Mouse (Mus musculus): ENCODE measurements at regions not wholly inside any gene's neighbourhood (a gene's known extent, or its start where the extent isn't known, plus 50 kb on each side); places are given as distances from the start of the nearest gene placed in this dataset.
A peak's percentile ranks its signal among the peaks of the same experiment; 100 is the strongest.

DNA sequence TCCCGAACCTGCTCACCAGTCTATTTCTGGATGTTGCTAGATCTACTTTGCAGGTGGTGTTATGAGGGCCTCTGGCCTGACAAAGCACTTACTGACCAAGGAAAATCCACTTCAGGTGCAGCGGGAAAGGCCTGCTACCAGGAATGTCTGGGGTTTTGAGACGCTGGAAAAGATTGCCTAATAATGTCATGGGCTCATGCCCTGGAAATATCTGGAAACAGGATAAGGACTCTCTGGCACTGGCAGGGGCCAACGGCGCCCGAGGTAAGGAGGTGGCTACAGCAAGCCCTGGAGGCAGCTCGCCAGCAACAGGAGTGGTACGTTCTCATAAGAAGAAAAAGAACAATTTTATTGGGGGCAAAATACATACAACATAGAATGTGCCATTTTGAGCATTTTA lies 94.7 kb downstream of the Zfp36l1 start:
- H3K9ac ChIP-seq (replicated peaks; ENCODE audit: low read depth): no peak overlapping the region
- no peaks in the 10 kb centered on the region for H3K36me3 ChIP-seq (ENCODE audit: insufficient read depth, low read length)
- H3K27ac ChIP-seq (ENCODE audit: low read length): peak overlapping the region; percentile 2; the same call in 1 of the 2 replicates
- WGBS: 64% methylated on average over 8 of the region's 8 CpGs
- peak; percentile 84 for DNase-seq (ENCODE audit: low spot score)
- no peak overlapping the region for H3K4me3 ChIP-seq (ENCODE audit: low read depth, low read length)
- H3K4me1 ChIP-seq (ENCODE audit: insufficient read depth, low read depth, low read length): peaks cover 15% of the 10 kb centered on the region; the same call in 1 of the 2 replicates
- ATAC-seq: peak; percentile 80
- no peaks in the 10 kb centered on the region for H3K9me3 ChIP-seq (ENCODE audit: low read length)
- no peaks in the 10 kb centered on the region for H3K27me3 ChIP-seq (replicated peaks; ENCODE audit: insufficient read depth, low read length)
- TF ChIP-seq EP300 (IDR thresholded peaks at IDR 0.05): peak; percentile 82
- TF ChIP-seq CTCF (IDR thresholded peaks at IDR 0.05): no peak
- no peak overlapping the region for H3K4me2 ChIP-seq (replicated peaks; ENCODE audit: low read depth, low read length)

GRCm38 (mm10) chr12:80017376-80017929 lies 95.4 kb downstream of the Zfp36l1 start:
- 53% methylated on average over 8 of the region's 8 CpGs for WGBS
- ATAC-seq: peak; percentile 59
- TF ChIP-seq CTCF (IDR thresholded peaks at IDR 0.05): no peak
- peak; percentile 35; the same call in 1 of the 2 replicates for TF ChIP-seq EP300 (IDR thresholded peaks at IDR 0.05)

GRCm38 (mm10) chr12:80015938-80016337 lies 96.9 kb downstream of the Zfp36l1 start:
- no peak overlapping the region for H3K27ac ChIP-seq (ENCODE audit: low read length)
- 96% methylated on average over 1 of the region's 1 CpGs for WGBS
- no peak for ATAC-seq
- H3K4me3 ChIP-seq (ENCODE audit: low read depth, low read length): no peak overlapping the region
- H3K9me3 ChIP-seq (ENCODE audit: low read length): no peaks in the 10 kb centered on the region
- no peak overlapping the region for H3K4me2 ChIP-seq (replicated peaks; ENCODE audit: low read depth, low read length)
- H3K27me3 ChIP-seq (replicated peaks; ENCODE audit: insufficient read depth, low read length): no peaks in the 10 kb centered on the region
- no peak for DNase-seq (ENCODE audit: low spot score)
- H3K9ac ChIP-seq (replicated peaks; ENCODE audit: low read depth): no peak overlapping the region
- TF ChIP-seq EP300 (IDR thresholded peaks at IDR 0.05): no peak
- H3K36me3 ChIP-seq (ENCODE audit: insufficient read depth, low read length): no peaks in the 10 kb centered on the region
- peaks cover 17% of the 10 kb centered on the region for H3K4me1 ChIP-seq (ENCODE audit: insufficient read depth, low read depth, low read length)

More at GRCm38 (mm10) chr12:80017376-80017929, 95.4 kb downstream of the Zfp36l1 start:
- peak; percentile 77 for DNase-seq (ENCODE audit: low spot score)
- Histone ChIP-seq H3K9me3 (ENCODE audit: low read length) (no peaks in the 10 kb centered on the region), H3K27ac (ENCODE audit: low read length) (peak overlapping the region; percentile 2; the same call in 1 of the 2 replicates), H3K4me3 (ENCODE audit: low read depth, low read length) (no peak overlapping the region), H3K9ac (replicated peaks; ENCODE audit: low read depth) (no peak overlapping the region), H3K36me3 (ENCODE audit: insufficient read depth, low read length) (no peaks in the 10 kb centered on the region), H3K27me3 (replicated peaks; ENCODE audit: insufficient read depth, low read length) (no peaks in the 10 kb centered on the region), H3K4me1 (ENCODE audit: insufficient read depth, low read depth, low read length) (peaks cover 14% of the 10 kb centered on the region; the same call in 1 of the 2 replicates), H3K4me2 (replicated peaks; ENCODE audit: low read depth, low read length) (no peak overlapping the region)

DNA sequence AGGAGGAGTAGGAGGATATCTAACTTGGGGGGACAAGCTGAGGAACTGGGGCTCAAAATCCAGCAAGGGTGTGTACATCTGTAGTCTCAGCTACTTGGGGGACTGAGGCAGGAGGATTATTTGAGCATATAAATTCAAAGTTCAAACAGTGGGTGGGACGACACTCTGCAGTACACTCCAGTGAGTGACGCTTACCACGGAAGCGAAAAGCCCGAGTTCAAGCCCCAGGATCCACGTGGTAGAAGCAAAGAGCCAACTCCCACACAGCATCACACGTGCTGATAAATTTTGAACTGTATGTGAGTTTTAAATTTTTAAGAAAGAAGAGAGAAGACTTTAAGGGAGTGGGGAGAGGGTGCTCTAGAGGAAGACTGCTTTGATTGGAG lies 98.2 kb downstream of the Zfp36l1 start:
- Histone ChIP-seq H3K4me1 (ENCODE audit: insufficient read depth, low read depth, low read length) (peaks cover 16% of the 10 kb centered on the region), H3K9ac (replicated peaks; ENCODE audit: low read depth) (no peak overlapping the region), H3K4me2 (replicated peaks; ENCODE audit: low read depth, low read length) (peak overlapping the region; percentile 27), H3K27me3 (replicated peaks; ENCODE audit: insufficient read depth, low read length) (no peaks in the 10 kb centered on the region), H3K36me3 (ENCODE audit: insufficient read depth, low read length) (no peaks in the 10 kb centered on the region), H3K4me3 (ENCODE audit: low read depth, low read length) (no peak overlapping the region), H3K9me3 (ENCODE audit: low read length) (no peaks in the 10 kb centered on the region), H3K27ac (ENCODE audit: low read length) (peak overlapping the region; percentile 65)
- ATAC-seq: no peak
- WGBS: 44% methylated on average over 7 of the region's 7 CpGs
- TF ChIP-seq EP300 (IDR thresholded peaks at IDR 0.05) (no peak), CTCF (IDR thresholded peaks at IDR 0.05) (no peak)
- DNase-seq (ENCODE audit: low spot score): no peak

GRCm38 (mm10) chr12:80013904-80014597 lies 98.8 kb downstream of the Zfp36l1 start:
- Histone ChIP-seq H3K36me3 (ENCODE audit: insufficient read depth, low read length) (no peaks in the 10 kb centered on the region), H3K4me1 (ENCODE audit: insufficient read depth, low read depth, low read length) (peaks cover 16% of the 10 kb centered on the region), H3K27me3 (replicated peaks; ENCODE audit: insufficient read depth, low read length) (no peaks in the 10 kb centered on the region), H3K4me3 (ENCODE audit: low read depth, low read length) (no peak overlapping the region), H3K9me3 (ENCODE audit: low read length) (no peaks in the 10 kb centered on the region), H3K9ac (replicated peaks; ENCODE audit: low read depth) (no peak overlapping the region), H3K27ac (ENCODE audit: low read length) (peak overlapping the region; percentile 65), H3K4me2 (replicated peaks; ENCODE audit: low read depth, low read length) (peak overlapping the region; percentile 27)
- DNase-seq (ENCODE audit: low spot score) (peak; percentile 73), ATAC-seq (no peak)
- TF ChIP-seq EP300 (IDR thresholded peaks at IDR 0.05) (no peak), CTCF (IDR thresholded peaks at IDR 0.05) (no peak)
- WGBS: 22% methylated on average over 14 of the region's 14 CpGs

DNA sequence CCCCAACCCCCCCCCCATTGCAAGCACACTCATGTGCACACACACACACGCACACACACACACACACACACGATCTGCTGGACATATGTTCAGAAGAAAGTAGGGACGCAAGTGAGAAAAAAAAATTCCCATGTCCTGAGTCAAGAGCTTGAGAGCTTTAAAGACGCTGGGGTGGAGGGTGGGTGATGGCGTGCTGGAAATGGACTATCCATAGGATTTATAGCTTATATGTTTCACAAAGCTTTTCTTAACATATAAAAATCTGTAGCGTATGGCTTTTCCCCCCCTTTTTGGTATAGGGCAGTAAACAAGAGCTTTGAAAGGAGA lies 99.3 kb downstream of the Zfp36l1 start:
- H3K4me1 ChIP-seq (ENCODE audit: insufficient read depth, low read depth, low read length): peaks cover 16% of the 10 kb centered on the region
- WGBS: 43% methylated on average over 6 of the region's 6 CpGs

More for the DNA sequence above, 99.3 kb downstream of the Zfp36l1 start:
- Histone ChIP-seq H3K4me3 (ENCODE audit: low read depth, low read length) (no peak overlapping the region), H3K9ac (replicated peaks; ENCODE audit: low read depth) (no peak overlapping the region), H3K36me3 (ENCODE audit: insufficient read depth, low read length) (no peaks in the 10 kb centered on the region), H3K9me3 (ENCODE audit: low read length) (no peaks in the 10 kb centered on the region), H3K4me2 (replicated peaks; ENCODE audit: low read depth, low read length) (no peak overlapping the region; the same call in 1 of the 2 replicates), H3K27ac (ENCODE audit: low read length) (peak overlapping the region; percentile 47), H3K27me3 (replicated peaks; ENCODE audit: insufficient read depth, low read length) (no peaks in the 10 kb centered on the region)
- ATAC-seq (no peak), DNase-seq (ENCODE audit: low spot score) (no peak)
- TF ChIP-seq CTCF (IDR thresholded peaks at IDR 0.05): no peak
- TF ChIP-seq EP300 (IDR thresholded peaks at IDR 0.05): 0 out of 2 replicates have a peak, but pooled peaks have one; percentile 15

Data from lung, postnatal 0 days (tissue).